Mouse (Mus musculus) stomach, postnatal 0 days (tissue): Measurements from ENCODE around the gene Itprip.

Experiments
- CTCF ChIP-seq: IDR thresholded peaks from 2 replicates; pipeline ENCODE4 v1.5.1; 2016; ENCODE audit warnings: antibody characterized with exemption, low read depth, mild to moderate bottlenecking, moderate library complexity
- EP300 ChIP-seq: optimal IDR thresholded peaks from 2 replicates; pipeline ENCODE3; 2016; ENCODE audit warnings: antibody characterized with exemption

GRCm38 (mm10) chr19:47914191-47914590 is 4.9 kb downstream of the Itprip start:
- TF ChIP-seq CTCF (no peak), EP300 (no peak)
